Mouse (Mus musculus): Measurements from ENCODE around the gene Pde1a.

The Pde1a gene

DNA sequence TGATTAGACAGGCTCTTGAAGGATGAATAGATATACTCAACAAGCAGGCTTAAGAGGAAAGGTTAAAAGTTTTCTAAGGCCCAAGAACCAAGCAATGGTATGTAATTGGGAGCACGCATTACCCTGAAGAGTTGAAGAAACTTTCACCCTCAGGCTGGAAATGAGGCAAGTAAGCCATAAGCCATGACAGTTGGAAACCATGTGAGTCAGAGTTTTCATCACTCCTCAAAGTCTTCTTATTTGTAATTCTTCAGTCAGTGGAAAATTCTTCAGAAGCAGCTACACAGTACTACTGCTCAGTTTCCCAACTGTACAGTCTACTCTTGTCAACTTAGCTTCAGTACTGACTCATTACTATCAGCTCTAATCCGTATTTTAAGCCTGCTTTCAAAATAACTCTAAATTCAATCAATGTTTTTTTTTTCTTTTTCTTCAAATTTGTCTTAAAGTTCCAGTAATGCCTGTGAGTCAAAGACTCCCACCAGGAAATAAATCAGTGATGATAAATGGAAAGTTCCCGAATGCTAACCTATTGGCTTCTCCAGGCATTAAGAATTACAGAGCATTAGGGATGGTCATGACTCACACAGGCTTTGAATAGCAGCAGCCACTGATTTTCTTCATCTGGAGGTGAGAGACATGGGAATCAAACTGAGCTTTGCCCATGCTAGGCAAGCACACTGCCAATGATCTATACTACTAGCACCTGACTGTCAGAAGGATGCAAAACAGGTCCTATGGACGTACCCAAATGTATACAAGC lies 82.3 kb downstream of the Pde1a start:
- DNase-seq (ENCODE audit: low spot score): no peak

DNA sequence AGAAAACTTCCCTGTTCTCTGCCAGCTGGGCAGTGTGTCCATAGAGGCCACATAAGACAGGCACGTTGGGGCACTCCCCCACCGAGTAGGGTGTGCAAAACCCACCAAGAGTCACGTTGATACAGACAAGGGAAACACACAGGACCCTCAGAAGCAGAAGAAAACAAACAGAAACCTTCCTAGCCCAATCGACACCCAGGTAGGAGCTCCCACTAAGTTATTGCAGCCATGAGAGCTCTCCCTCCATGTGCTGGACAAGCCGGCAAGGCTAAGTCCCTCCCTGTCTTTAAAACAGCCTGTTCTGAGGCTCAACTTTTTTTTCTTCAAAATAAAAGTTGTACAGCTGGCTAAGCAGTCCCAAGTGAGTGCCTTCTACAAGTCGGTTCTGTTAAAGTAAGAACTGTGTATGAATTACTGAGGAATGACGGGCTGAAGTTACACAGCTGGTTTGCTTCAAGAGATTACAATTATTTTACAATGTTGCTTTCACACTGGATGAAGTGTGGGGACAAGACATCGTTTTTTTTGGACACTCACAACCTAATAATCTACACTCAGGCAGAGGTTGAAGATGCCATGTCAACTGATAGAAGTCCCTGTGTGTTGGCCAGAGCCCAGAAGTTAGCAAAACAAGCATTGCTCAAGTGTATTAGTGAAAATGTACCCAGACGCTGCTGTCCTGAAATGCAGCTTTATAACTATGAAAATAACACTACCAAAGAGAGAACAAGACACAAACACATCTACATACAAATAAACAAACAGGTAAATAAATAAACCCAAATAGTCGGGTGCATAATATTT lies 90.4 kb downstream of the Pde1a start:
- DNase-seq (ENCODE audit: low spot score): peak; percentile 3

DNA sequence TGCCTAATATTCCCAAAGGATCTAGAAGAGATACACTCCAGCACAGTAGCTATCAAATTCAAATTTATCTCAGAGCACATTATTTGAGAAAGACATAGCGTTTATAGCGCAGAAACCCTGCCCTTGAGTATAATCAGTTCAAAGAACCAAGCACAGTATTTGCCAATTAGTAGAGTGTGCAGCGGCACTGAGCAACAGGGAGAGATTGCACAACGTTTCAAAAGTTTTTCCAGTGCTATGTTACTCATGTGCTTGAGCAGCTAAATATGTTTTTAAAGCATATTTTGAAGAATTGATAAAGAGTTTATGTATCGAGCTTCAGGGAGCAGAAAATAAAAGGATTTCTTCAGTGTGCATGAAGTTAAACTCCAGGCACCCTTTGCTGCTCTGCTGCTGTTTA lies 91.3 kb downstream of the Pde1a start:
- no peak for DNase-seq (ENCODE audit: low spot score)

DNA sequence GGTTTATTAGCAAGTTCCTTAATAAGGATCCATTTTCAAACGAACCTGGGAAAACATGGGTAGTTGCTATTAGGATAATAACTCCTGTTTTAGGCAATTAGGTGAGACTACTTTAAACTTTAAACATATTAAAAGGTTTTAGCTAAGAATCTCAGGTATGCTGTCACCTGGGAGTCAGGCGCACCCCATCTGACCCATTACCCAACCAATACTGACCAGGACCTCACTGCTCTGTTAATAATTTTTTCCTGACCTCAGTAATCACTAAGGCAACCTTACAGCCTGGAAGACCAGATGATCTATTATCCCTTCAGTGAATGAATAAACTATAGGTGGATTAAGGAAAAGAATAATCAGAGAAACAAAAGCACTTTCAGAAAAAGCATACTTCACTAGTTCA lies 100.2 kb downstream of the Pde1a start:
- no peak for DNase-seq (ENCODE audit: low spot score)

DNA sequence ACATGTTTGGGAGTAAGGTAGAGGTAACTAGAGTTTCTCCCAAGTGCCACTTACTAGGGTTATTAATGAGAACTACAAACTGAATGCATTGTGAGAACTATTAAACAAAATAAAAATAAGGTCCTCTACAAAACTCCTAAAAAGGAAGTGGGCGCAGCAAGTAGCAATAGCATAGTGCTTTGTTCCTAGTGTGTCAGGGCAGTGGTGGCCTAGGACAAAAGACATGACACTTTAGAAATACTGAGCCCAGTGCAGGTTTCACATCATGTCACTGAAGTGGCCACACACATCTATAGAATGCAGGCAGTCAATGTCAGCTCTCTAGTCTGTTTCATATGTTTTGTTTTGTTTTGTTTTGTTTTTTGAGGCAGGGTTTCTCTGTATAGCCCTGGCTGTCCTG lies 103.2 kb downstream of the Pde1a start:
- DNase-seq (ENCODE audit: low spot score): no peak

DNA sequence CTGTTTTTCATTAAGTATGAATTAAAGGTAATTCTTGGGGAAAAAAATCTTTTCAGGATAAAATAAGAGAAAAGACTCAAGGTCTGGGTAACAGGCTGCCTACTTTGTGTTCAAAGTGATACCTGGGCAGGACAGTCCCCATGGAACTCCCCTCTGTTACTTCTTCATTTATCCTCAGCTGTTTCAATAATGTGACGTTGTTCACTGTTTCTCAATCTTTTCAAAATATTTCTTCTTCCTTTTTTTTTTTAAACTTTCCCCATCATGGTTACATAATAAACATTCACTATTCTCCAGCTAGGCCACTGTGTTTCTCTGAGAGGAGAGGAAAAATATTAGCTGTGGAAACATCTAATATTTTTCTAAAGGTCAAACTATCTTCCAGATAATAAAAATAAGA lies 103.7 kb downstream of the Pde1a start:
- DNase-seq (ENCODE audit: low spot score): no peak

DNA sequence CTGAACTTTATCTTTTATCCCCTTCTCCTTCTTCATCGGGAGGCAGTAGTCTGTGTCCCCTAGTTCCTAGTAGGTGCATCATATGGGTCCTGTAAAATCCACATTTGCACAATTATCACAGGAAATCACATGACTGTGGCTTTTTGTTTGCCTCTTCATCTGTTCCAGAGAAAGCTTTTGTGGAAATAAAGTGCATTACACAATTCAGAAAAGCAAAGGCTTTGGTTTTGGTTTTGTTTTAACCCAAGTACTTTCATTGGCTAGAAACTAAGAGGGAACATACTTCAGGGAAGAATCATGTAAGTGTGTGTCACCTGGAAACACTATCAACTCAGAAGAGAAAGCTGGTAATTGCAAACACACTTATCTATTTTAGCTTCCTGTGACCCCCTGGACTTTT lies 104.2 kb downstream of the Pde1a start:
- no peak for DNase-seq (ENCODE audit: low spot score)

DNA sequence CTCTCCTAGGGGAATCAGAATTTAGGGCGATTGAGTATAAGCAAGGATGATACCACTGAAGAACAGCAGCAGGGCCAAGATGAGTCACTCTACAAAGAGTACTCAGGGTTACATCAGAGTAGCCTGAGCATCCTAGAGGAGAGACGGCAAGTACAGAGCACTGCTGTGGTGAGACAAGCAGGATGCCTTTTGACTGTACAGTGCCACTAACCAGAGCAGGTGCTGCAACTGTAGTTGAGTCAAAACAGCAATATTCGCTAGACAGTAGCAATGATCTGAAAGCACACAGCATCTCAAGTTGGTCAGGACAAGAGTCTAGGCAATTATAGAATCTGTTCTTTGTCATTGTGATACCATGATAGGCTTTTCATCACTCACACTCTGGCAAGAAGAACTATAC lies 115.1 kb downstream of the Pde1a start:
- no peak for DNase-seq (ENCODE audit: low spot score)

DNA sequence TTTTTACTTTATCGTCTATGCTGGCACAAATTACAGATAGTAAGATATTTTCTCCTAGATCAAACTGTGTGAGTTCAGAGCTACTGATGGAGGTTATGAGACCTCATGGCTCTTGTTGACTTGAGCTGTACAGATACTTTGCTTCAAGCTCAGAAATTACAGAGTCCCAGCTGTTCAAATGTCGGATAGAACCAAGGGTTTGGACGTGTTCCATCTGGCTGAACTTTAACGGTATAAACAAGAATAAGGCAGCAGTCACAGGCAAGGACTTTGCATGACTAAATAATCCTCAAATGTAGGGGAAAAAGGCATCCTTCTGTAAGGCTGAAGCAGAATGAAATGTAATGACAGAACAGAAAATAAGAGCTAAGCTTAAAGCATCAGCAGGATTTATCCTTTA lies 116.2 kb downstream of the Pde1a start:
- no peak for DNase-seq (ENCODE audit: low spot score)

DNA sequence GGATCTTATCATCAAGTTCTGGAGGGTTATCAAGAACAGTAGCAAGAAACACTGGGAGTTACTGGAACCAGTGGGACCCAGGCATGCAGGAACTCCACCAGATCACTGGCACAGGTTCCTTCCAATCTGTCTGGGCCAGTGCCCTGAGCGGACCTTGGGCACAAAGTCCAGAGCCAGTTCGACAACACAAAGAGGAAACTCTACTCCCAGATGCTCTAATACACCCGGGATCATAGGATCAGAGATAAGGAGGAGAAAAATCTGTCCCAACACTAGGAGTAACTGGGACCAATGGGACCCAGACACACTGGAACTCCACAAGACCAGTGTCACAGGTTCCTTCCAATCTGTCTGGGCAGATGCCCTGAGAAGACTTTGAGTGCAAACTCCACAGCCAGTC lies 130.1 kb downstream of the Pde1a start:
- no peak for DNase-seq (ENCODE audit: low spot score)

DNA sequence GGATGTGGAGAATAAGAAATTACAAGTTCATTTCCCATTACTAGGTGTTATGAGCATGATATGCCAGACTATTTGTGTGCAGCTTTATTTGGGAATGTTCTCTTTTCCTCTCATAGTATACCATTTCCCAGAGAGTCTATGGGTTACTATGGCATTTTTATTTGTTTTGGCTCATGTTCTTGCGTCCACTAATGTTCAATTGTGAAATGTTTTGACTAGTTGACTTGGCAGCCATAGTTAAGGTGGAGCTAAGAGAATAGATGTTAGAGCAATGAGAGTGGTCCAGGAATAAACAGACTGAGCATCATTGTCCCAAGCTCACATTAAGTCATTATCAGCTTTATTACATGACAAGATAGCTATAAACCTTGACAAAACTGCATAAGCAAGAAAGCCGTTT lies 130.8 kb downstream of the Pde1a start:
- DNase-seq (ENCODE audit: low spot score): no peak

DNA sequence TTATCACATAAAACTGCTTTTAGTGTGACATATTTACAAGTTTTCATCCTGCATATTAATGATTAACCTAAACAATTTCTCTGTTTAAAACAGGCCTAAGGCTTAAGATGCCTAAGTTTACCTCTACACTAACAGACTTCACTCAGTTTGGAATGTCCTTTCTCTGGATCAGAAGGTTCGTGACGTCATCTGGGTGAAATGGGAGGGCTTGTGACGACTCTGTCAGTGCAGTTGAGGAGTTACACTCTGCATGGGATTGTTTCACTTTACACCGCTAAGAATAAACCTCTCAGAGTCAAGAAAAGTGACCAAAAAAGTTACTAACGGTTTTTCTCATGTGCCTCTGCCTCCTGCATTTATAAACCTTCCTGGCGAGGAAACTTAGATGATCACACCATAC lies 137.6 kb downstream of the Pde1a start:
- no peak for DNase-seq (ENCODE audit: low spot score)

DNA sequence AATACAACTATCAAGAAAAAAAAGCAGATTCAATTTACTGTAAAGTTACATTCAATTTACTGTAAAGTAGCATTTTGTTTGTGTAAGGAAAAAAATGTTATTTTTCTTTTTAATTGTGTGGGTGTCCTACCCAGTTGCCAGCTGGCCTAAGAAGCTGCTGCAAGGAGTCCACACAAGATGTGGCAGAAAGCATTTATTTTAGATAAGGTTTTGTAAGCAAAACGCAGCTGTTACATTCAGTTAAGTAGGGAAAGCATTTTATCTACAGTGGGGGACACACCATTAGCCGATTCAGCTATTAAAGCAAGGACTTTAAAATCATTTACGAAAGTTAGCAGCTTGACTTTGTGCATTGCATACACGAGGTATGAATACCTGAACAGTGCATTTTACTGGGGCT lies 145.5 kb downstream of the Pde1a start:
- DNase-seq (ENCODE audit: low spot score): no peak

DNA sequence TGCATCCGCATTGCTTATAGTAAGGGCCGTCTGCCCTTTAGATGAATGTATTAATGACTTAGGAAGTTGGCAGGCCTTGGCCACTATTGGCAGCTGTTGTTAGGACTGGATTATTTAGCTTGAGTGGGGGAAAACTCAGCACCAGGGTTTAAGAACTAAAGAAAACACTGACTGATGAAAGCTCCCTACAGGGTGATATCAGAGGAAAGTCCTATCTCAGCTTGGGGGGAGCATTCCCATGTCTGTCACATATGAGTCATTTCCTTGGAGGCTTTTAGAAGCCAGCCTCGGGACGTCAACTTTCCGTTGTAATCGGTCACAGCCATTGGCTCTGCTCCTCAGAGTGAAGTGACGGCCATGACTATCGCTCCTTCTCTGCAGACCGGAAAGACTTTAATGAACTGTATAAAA lies 146.0 kb downstream of the Pde1a start:
- no peak for DNase-seq (ENCODE audit: low spot score)

DNA sequence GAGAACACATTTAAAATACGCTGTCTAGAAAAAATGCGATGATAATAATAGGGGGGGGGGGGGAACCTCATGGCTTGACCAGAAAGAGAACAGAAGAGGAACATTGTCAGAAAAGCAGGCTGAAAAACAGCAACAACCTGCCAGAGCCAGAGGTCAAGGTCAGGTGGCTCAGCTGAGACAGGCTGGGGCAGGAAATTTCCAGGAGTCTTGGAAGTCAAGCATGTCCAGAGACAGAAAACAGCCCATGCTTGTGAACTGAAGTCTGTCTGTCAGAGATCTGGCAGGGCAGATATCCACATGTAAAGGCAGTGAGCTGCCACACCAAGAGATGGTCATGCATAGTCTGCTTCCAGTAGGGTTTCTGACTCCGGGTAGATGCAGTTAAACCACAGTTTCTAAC lies 147.5 kb downstream of the Pde1a start:
- no peak for DNase-seq (ENCODE audit: low spot score)

DNA sequence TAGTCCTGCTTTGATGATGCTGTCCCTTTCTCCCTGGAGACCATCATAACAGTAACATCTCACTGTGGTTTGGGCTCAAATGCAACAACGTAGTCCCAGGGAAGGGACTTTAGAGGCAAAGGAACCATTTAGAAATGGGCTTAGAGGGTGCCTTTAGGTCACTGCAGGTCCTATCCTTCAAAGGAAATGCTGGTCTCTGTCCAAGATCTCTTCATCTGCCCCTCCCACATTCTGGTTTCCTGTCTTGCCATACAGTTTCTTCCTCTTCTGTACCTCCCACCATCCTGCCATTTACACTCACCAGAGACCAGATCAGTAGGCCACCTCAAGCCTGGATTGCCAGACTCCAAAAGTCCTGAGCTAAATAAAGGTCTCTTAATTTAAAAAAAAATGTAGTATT lies 150.3 kb downstream of the Pde1a start:
- no peak for DNase-seq (ENCODE audit: low spot score)

DNA sequence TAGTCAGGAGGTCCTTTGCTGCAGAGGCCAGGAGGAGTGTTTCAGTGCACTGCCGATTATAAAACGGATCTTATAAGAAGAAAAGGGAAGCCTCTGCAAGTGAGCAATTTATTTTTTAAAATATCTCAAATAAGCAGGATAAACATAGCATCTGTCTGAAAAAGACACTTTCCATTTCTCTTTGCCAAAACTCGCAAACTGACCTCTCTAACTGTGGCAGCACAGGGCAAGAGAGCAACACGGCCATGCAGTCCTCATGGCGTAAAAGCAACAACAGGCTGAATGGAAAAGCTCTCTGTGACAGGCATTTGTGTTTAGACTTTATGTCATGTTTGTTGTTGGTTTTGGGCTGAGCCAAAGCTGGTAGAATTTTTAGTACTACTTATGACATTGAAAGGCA lies 152.0 kb downstream of the Pde1a start:
- DNase-seq (ENCODE audit: low spot score): no peak

DNA sequence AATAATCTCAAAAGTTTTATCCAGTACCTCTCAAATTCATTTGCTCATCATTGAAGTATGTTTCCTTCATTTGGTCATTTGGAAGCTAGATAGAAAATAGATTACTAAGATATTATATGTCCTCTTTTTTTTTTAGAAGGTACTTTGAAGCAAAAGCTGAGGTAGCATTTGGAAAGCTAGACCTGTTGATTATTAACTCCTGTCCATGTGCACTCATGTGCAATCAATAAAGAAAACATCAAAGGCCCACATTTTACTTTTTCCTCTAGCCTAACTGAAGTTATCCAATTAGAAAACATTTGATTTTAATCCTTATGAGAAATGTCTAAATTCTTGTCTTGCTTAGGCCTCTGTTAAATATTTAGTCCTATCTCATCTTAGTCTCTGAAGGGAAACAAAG lies 153.3 kb downstream of the Pde1a start:
- DNase-seq (ENCODE audit: low spot score): no peak

DNA sequence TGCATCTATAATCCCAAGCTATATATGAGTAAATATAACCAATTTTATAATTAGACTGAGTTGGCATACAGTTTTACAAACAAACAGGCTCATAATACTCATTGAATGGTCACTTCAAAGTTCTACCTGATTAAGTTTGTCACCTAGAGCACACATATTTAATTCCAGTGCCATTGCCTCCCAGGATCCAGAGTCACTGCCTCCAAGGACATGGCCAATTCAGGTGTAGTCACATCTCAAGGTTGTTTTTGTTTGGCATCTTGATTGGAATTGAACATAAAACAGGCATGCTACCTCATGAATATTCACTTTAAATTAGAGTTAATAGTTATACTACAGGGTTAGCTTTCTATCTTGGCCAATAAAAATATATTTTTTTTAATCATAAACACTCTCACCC lies 157.0 kb downstream of the Pde1a start:
- DNase-seq (ENCODE audit: low spot score): no peak

DNA sequence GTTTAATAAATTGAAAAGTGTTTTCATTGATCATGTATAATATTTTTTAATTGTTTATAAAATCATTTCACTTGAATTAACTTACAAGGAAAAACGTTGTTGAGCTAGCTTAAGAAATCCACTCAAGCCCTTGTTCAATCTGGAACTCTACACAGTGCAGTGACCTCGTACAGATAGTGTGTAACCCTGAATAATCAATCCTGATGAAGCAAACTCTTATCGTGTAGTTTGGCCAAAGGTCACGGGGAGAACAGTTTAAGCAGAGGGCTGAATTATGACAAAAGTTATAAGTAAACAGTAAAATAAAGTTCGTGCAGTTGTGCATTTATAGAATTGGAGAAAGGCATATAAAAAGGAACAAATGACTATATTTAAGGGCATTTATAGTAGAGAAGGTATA lies 159.7 kb downstream of the Pde1a start:
- no peak for DNase-seq (ENCODE audit: low spot score)

DNA sequence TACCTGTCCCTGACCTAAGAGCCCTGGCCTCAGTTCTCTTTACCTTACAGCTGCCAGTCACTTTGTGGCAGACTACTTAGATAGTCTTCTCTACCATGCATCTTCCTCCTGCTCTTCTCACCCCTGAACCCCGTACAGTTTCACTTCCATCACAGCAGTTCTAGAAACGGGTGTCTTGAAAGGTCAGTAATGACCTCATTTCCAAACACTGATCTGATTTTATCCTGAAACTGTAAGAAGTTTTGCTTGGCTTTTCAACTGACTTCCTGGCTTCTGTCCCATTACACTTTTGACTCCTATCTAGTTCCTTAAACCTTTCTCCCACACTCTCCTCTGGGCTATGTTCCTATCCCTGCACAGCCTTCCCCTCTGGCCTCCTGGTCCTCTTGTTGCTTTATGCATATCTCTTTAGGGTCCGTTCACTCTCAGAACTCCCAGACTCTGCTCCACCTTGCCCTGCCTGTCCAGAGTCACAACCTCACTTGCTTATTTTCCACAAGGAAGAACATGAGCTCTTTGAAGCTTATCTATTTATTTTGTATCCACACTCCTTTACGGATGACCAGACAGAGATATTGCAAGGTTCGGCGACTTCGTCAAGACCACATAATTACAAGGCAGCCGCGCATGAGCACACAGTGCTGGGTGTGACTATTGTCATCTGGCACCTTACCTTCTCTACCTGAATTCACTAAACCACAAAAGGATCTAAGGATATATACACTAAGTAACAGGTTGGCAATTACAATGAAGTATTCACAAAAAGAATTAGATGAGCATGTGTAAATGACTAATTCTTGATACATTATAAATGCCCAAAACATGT lies 162.4 kb downstream of the Pde1a start:
- no peak for DNase-seq (ENCODE audit: low spot score)

DNA sequence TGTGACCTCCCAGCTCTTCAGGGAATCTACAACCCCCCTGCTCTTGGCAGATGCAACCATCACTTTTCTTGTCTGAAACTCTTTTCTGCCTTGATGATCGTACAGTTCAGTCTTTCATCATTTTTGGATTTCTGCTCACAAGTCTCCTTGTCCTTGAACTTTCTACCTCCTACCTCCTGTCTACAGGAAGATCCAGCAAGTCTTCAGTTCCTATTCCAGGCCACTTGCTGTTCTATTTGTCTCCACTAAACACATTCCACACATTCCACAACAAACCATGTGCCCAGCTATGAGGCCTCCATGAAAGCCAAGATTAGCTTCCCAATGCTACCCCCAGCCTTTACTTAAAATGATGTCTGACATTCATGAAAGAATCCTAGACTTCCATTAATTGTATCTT lies 163.2 kb downstream of the Pde1a start:
- no peak for DNase-seq (ENCODE audit: low spot score)

DNA sequence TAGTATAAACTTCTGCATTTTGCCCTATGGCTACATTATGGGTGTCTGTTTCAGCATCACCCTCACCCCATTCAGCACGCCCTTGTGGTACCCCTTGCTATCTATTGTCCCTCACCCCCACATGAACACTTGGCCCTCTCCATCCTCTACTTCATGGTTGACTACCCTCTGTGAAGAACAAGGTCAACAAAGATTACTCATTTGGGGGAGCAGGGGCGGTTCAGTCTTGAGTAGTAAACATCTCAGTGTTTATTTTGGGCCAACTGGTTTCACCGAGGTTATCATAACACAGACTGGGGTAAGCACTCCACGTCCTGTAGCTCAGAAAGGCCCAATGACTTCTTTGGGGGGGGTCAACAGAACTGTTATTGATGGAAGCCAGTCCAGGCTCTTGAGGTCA lies 164.3 kb downstream of the Pde1a start:
- no peak for DNase-seq (ENCODE audit: low spot score)

Data from ovary, postnatal 10 days (tissue).